Mouse (Mus musculus) urinary bladder, adult 2 months (tissue): Measurements from ENCODE around the gene Agpat1. TPM values are rescaled to one million over a fixed set of nuclear protein-coding genes. Genes with fewer than 3 reads are reported as not detected.

Source experiments
- DNase-seq: peaks from one replicate; pipeline ENCODE4 v3.0.0; 2022; ENCODE audit warnings: low spot score
- polyA plus RNA-seq: library from polyadenylated mRNA; depleted of rRNA; stranded (reverse); fragments of >200 nt; gene quantifications from 2 replicates; pipeline ENCODE4 v1.2.3, GENCODE M21; 2012

Gene Agpat1
- polyA plus RNA-seq, 1 experiment, result 109 TPM

- no peak for DNase-seq
These were observed 17.9 kb upstream of the Agpat1 start for GRCm38 (mm10) chr17:34585877-34586771.

- peak; percentile 56 for DNase-seq
These were observed 17.2 kb upstream of the Agpat1 start for GRCm38 (mm10) chr17:34586796-34587422.

GRCm38 (mm10) chr17:34587423-34587811 lies 16.6 kb upstream of the Agpat1 start:
- peak; percentile 96 for DNase-seq

- no peak for DNase-seq
These were observed 16.2 kb upstream of the Agpat1 start for GRCm38 (mm10) chr17:34587814-34588213.

- DNase-seq, result no peak
These were observed 15.3 kb upstream of the Agpat1 start for GRCm38 (mm10) chr17:34588767-34589166.

GRCm38 (mm10) chr17:34589206-34589605 lies 14.9 kb upstream of the Agpat1 start:
- DNase-seq, result no peak

- DNase-seq, result no peak
These were observed 14.4 kb upstream of the Agpat1 start, which contains the start of gene Gpsm3 for GRCm38 (mm10) chr17:34589681-34590101. TSS of gene Gpsm3 (plus strand) at chr17:34589806.

GRCm38 (mm10) chr17:34590154-34590987 lies 13.7 kb upstream of the Agpat1 start:
- DNase-seq, result no peak

- DNase-seq, result no peak
These were observed 12.8 kb upstream of the Agpat1 start, which contains the start of gene Pbx2 for GRCm38 (mm10) chr17:34591029-34591993. TSS of gene Pbx2 (plus strand) at chr17:34591266.

GRCm38 (mm10) chr17:34591994-34592375 lies 12.1 kb upstream of the Agpat1 start:
- peak; percentile 75 for DNase-seq

GRCm38 (mm10) chr17:34592581-34593549 lies 11.2 kb upstream of the Agpat1 start:
- no peak for DNase-seq

- no peak for DNase-seq
These were observed 10.1 kb upstream of the Agpat1 start for GRCm38 (mm10) chr17:34593752-34594525.

- DNase-seq, result no peak
These were observed 8.0 kb upstream of the Agpat1 start for GRCm38 (mm10) chr17:34596098-34596497.

- DNase-seq, result no peak
These were observed 6.4 kb upstream of the Agpat1 start, which contains the start of gene Ager for GRCm38 (mm10) chr17:34597566-34598095. TSS of gene Ager (plus strand) at chr17:34597862.

- DNase-seq, result no peak
These were observed 4.2 kb upstream of the Agpat1 start for GRCm38 (mm10) chr17:34599891-34600290.

- DNase-seq, result no peak
These were observed 2.3 kb upstream of the Agpat1 start for GRCm38 (mm10) chr17:34601796-34602195.

- DNase-seq, result peak; percentile 77
These were observed 544 bp upstream of the Agpat1 start, which contains the start of gene Rnf5 for GRCm38 (mm10) chr17:34603375-34604060. TSS of gene Rnf5 (minus strand) at chr17:34603690.
